Mouse (Mus musculus) embryo, embryonic 10 days (tissue): ENCODE measurements at regions not wholly inside any gene's neighbourhood (a gene's known extent, or its start where the extent isn't known, plus 50 kb on each side); places are given as distances from the start of the nearest gene placed in this dataset.

Source experiments
- DNase-seq: peaks from one replicate; pipeline ENCODE4 v3.0.0-alpha.2; 2015; ENCODE audit warnings: low spot score

- DNase-seq, result no peak
Observed at GRCm38 (mm10) chr1:181299826-181300225, 52.6 kb upstream of the Cnih3 start.

GRCm38 (mm10) chr1:181302151-181302550, 50.3 kb upstream of the Cnih3 start:
- DNase-seq, result no peak
